Mouse (Mus musculus) lung, postnatal 14 days (tissue): ENCODE data around the gene Mapt.

Source experiments
- DNase-seq: peaks from one replicate; pipeline ENCODE4 v3.0.0; 2021

Gene Mapt

DNA sequence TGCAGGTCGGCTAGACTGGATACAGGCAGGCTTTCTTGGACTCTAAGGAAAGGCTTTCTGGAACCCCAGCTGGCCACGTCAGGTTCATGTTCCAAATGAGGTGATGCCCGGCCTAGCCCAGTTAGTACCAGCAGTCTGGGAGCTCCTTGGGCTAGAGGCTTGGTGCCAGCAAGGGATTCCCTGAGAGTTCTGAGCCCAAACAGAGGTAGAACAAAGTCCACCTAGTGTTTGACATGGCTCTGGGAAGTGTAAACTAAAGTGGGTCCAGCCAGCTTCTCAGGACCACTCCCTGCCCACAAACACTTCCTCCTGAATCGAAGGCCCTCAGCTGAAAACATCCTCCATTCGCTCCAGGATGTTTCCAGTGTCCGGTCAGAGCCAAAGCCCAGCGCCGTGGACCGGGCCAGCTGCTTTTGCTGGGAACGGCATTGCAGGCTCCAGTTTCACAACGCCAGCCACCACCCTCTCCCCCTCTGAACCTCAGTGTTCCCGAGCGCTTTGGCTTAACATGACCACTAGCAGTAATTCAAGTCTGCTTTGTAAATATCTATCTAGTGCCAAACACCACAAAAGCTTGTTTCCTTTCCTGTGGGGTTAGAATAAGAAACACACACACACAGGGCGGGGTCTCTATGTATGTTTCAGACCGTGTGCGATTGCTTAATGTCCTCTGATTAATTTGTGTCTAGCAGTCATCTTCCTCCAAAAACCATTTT is 85.7 kb downstream of the Mapt start:
- DNase-seq: peak; percentile 67

GRCm38 (mm10) chr11:104317631-104318030 is 86.4 kb downstream of the Mapt start:
- DNase-seq: no peak

- DNase-seq: peak; percentile 45
Observed at GRCm38 (mm10) chr11:104318940-104319781, 88.0 kb downstream of the Mapt start.

DNA sequence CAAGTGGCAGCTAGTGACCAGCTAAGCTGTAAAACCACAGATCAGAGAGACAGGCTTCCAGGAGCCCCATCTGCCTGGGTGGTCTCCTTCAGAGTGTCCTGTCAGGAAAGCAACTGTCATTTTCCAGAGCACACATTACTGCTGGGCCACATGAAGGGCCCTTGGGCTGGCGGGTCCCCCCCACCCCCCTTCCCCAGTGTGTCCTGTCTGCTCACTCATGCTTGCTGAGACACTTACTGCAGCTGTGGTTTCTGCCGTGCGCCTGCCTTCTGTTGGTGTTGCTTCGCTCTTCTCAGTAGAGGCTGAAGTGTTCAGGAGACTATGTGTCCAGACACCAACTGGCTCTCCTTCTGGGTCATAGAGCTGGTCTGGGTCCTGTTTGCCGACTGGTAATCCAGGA is 89.3 kb downstream of the Mapt start:
- no peak for DNase-seq

DNA sequence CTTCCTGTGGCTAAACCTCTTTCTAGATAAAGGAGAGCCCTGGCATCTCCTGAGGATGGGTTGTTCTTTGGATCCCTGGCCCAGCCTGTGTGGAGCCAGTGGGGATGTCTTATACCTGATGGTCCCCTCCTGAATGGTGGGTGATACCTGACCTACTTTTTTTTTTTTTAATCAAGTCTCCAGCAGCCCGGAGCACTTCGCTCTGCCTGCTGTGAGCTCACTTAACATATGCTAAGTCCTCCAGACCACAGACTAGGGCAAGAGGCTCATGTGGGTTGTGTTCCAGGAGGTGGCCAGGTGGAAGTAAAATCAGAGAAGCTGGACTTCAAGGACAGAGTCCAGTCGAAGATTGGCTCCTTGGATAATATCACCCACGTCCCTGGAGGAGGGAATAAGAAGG is 91.0 kb downstream of the Mapt start:
- no peak for DNase-seq

DNA sequence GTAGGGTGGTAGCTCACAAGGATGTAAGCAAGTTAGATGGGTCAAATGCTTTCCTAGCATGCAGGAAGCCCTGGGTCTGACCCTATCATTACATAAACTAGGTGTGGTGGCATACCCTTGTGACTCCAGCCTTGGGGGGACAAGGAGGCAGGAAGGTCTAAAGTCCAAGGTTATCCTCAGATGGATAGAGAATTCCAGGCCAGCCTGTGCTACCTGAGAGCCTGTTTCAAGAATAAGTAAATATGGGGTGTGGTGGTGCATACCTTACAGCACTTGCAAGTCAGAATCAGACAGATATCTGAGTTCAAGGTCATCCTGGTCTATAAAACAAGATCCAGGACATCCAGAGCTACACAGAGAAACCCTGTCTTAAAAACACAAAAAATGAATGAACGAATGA is 96.3 kb downstream of the Mapt start:
- no peak for DNase-seq

GRCm38 (mm10) chr11:104327946-104328345 is 96.8 kb downstream of the Mapt start:
- no peak for DNase-seq

GRCm38 (mm10) chr11:104329185-104329926 is 98.2 kb downstream of the Mapt start:
- DNase-seq: no peak

GRCm38 (mm10) chr11:104330151-104330550 is 99.0 kb downstream of the Mapt start:
- no peak for DNase-seq

GRCm38 (mm10) chr11:104331208-104331607 is 100.0 kb downstream of the Mapt start:
- DNase-seq: no peak

DNA sequence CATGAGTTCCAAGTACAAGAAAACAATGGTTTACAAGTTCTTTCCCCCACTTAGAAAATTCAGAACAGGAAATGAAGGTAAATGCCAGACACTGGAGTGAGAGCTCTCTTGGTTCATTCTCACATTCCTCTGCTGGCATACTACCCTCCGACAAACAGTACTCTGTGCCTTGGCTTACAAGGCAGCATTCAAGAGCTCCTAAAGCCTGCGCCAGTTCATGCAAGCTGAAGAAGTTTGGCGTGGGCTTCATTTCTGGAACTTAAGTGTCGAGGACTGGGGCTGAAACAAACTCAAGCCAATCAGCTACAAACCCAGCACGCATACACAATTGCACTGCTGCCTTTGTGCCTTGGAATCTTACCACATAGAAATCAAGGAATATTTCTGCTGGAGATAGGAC is 100.9 kb downstream of the Mapt start:
- DNase-seq: no peak

DNA sequence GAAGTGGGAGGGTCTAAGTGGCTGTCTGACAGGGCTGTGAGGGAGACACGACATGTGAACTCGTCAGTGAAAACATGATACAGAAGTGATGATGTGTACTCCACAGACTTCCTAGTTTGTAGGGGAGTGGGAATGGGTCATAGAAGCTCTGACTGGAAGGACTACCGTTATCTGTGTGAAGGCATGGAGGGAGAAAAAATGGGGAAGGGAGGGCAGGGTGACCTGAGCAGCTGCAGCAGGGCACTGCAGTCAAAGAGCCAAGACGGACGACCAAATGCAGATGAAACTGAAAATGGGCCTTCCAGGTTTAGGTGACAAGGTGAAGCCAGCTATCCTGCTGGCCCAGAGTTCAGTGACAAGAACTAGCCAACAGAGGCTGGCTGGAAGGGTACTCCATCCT is 102.9 kb downstream of the Mapt start:
- no peak for DNase-seq

GRCm38 (mm10) chr11:104334946-104335345 is 103.8 kb downstream of the Mapt start:
- no peak for DNase-seq

DNA sequence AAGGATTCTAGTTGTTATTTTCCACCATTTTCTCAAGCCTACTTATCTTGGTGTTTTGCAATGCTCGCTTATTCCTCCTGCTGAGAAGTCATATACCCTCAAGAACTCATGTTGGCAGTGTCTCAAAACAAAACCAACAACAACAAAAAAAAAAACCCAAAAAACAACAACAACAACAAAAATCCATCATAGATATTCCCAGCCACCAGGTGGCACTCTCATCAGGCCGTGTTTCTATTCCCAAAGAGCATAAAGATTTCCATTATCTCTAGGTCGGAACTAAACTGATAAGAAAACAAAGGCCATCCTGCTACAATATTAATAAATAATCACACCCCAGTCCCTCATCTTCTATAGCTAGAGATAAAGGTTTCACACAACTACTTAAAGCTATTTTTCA is 115.7 kb downstream of the Mapt start:
- DNase-seq: peak; percentile 34

DNA sequence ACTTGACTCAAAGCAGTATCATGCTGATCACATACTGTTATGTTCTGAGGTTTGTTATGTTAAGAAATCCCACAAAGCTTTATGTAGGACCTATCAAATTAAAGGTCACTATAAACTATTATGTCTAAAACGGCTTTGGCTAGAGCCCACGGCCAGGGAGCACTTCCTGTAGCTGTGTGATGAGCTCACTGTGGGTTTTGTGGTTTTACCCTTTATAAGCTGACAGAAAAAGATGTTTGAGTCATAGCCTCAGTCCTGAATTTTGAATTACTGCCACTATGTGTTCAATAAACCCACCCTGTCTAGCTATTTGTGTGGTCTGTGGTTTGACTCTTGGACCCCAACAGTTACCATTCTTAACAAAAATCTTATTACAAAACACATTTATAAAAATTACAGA is 130.6 kb downstream of the Mapt start:
- DNase-seq: no peak

DNA sequence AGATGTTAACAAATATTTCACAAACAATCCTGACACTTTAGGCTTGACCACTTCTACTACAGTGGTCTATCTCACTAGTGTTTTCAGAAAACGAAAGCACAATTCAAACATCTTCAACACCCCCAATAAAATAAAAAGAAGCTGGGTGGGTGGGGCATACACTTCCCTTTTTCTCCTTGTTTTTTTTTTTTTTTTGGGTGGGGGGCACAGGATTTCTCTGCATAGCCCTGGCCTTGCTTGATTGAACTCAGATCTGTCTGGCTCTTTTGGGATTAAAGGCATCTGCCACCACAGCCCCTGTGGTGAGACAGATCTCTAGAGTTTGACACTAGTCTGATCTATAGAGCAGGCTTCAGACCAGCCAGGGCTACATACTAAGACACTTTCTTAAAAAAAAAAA is 131.5 kb downstream of the Mapt start:
- DNase-seq: no peak

GRCm38 (mm10) chr11:104363823-104364600 is 132.8 kb downstream of the Mapt start:
- no peak for DNase-seq

GRCm38 (mm10) chr11:104367486-104368190 is 136.4 kb downstream of the Mapt start:
- no peak for DNase-seq

DNA sequence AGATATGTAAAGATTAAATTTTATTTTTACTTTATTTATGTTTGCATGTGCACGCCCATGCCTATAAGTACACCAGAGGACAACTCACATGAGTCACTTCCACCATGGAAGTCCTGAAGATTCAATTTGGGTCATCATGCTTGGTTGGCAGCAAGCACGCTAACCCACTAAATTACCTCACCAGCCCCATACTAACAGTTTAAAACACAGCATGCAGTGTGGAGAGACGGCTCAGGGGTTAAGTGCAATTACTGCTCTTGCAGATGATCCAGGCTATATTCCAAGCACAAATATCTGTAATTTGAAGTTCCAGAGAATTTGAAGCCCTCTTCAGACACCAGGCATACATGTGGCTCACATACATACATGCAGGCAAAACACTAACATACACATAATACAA is 145.1 kb downstream of the Mapt start:
- no peak for DNase-seq

DNA sequence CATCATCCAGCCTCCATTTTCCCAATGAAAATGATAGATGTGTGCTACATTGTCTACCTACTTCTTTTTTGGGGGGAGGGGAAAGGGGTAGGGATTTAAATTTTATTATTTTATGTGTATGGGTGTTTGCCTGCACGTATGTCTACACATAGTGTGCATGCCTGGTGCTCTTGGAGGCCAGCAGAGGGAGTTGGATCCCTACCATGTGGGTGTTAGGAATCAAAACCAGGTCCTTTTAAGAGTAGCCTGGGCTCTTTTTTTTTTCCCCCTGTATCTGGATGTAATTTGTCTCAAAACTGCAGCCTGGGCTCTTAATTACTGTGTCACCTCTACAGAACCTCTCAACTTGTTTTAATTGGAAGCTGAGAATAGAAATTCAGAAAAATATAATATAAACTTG is 148.4 kb downstream of the Mapt start:
- no peak for DNase-seq
